Mouse (Mus musculus) thymus, postnatal 0 days (tissue): ENCODE data around the gene Pdp2. TPM values are rescaled to one million over a fixed set of nuclear protein-coding genes. Genes with fewer than 3 reads are reported as not detected.

Experiments used
- DNase-seq: peaks from one replicate; pipeline ENCODE4 v3.0.0-alpha.2; 2015; ENCODE audit warnings: low spot score
- polyA plus RNA-seq: library from polyadenylated mRNA; unstranded; fragments of >200 nt; fragmentation: Nextera tagmentation; extraction: Ambion mirVana; gene quantifications from 2 replicates; pipeline ENCODE4 v1.2.1, GENCODE M21; 2015

Pdp2 gene
- polyA plus RNA-seq, 1 experiment from 2014 or later, result 12.3 TPM

GRCm38 (mm10) chr8:104595773-104596536 is 4.7 kb downstream of the Pdp2 start:
- DNase-seq, result no peak

- no peak for DNase-seq
These were observed 6.4 kb downstream of the Pdp2 start for GRCm38 (mm10) chr8:104597656-104598055.

GRCm38 (mm10) chr8:104598496-104598895 is 7.2 kb downstream of the Pdp2 start:
- DNase-seq, result no peak

- DNase-seq, result no peak
These were observed 10.1 kb downstream of the Pdp2 start for GRCm38 (mm10) chr8:104601386-104601785.

GRCm38 (mm10) chr8:104601941-104602371 is 10.7 kb downstream of the Pdp2 start:
- DNase-seq, result no peak

- DNase-seq, result peak; percentile 84
These were observed 11.4 kb downstream of the Pdp2 start for GRCm38 (mm10) chr8:104602468-104603244.

- DNase-seq, result no peak
These were observed 12.0 kb downstream of the Pdp2 start for GRCm38 (mm10) chr8:104603245-104603593.

- DNase-seq, result no peak
These were observed 15.1 kb downstream of the Pdp2 start for GRCm38 (mm10) chr8:104606329-104606728.

- no peak for DNase-seq
These were observed 16.7 kb downstream of the Pdp2 start for GRCm38 (mm10) chr8:104607944-104608343.

- no peak for DNase-seq
These were observed 18.0 kb downstream of the Pdp2 start for GRCm38 (mm10) chr8:104609222-104609621.

GRCm38 (mm10) chr8:104610185-104610766 is 19.0 kb downstream of the Pdp2 start:
- no peak for DNase-seq

- DNase-seq, result no peak
These were observed 20.4 kb downstream of the Pdp2 start for GRCm38 (mm10) chr8:104611613-104612012.

GRCm38 (mm10) chr8:104613119-104613518 is 21.9 kb downstream of the Pdp2 start:
- no peak for DNase-seq

GRCm38 (mm10) chr8:104620765-104621164 is 29.5 kb downstream of the Pdp2 start:
- no peak for DNase-seq

- DNase-seq, result no peak
These were observed 32.9 kb downstream of the Pdp2 start, which contains the start of gene Cdh16 for GRCm38 (mm10) chr8:104624161-104624560. TSS of gene Cdh16 (minus strand) at chr8:104624396.

GRCm38 (mm10) chr8:104627065-104627740 is 36.0 kb downstream of the Pdp2 start:
- no peak for DNase-seq

- no peak for DNase-seq
These were observed 37.2 kb downstream of the Pdp2 start for GRCm38 (mm10) chr8:104628402-104628801.

GRCm38 (mm10) chr8:104629306-104630110 is 38.3 kb downstream of the Pdp2 start:
- DNase-seq, result no peak

- DNase-seq, result no peak
These were observed 38.8 kb downstream of the Pdp2 start for GRCm38 (mm10) chr8:104630111-104630479.

- DNase-seq, result no peak
These were observed 39.3 kb downstream of the Pdp2 start for GRCm38 (mm10) chr8:104630574-104630973.
